Mouse (Mus musculus) cerebellum, adult 2 months (tissue): ENCODE measurements around the gene Zp1. TPM values are rescaled to one million over a fixed set of nuclear protein-coding genes. Genes with fewer than 3 reads are reported as not detected.

Experiments
- DNase-seq, 2 experiments: peaks; one replicate each; pipeline ENCODE4 v3.0.0; 2021
- H3K27ac ChIP-seq: fragments of 200-500 bp; 2 replicates; pipeline ENCODE4 v1.5.1; 2012; ENCODE audit warnings: low read length, control low read depth, inconsistent platforms; ENCODE audit not compliant: insufficient read depth
- H3K27me3 ChIP-seq: fragments of 200-500 bp; 2 replicates; pipeline ENCODE4 v1.6.1; 2012; ENCODE audit warnings: inconsistent platforms, mild to moderate bottlenecking, low read length, moderate library complexity; ENCODE audit not compliant: control insufficient read depth, insufficient read depth
- H3K4me1 ChIP-seq: fragments of 200-500 bp; 2 replicates; pipeline ENCODE4 v1.6.1; 2011; ENCODE audit warnings: low read length; ENCODE audit not compliant: control insufficient read depth, insufficient read depth
- H3K4me3 ChIP-seq: fragments of 200-500 bp; replicated peaks from 2 replicates; pipeline ENCODE3; 2011; ENCODE audit warnings: mild to moderate bottlenecking, low read depth, low read length, control low read depth; ENCODE audit not compliant: insufficient read depth
- CTCF ChIP-seq: fragments of 200-500 bp; IDR thresholded peaks from 2 replicates; pipeline ENCODE4 v1.5.1; 2011; ENCODE audit warnings: low read depth, mild to moderate bottlenecking, control low read depth, low read length, moderate library complexity, borderline replicate concordance; ENCODE audit not compliant: insufficient read depth
- POLR2A ChIP-seq: fragments of 200-500 bp; IDR thresholded peaks from 2 replicates; pipeline ENCODE4 v1.6.1; 2011; ENCODE audit warnings: low read length, control low read depth, borderline replicate concordance; ENCODE audit not compliant: insufficient read depth
- WGBS: fragments of 180-500 bp; shearing (Covaris S2); methylation state at CpG from one replicate; pipeline ENCODE4 v1.1.7; 2018; 5-methylcytosine and 5-hydroxymethylcytosine counted together
- polyA plus RNA-seq: library from polyadenylated mRNA; depleted of rRNA; stranded (reverse); fragments of >200 nt; gene quantifications from 2 replicates; pipeline ENCODE4 v1.2.3, GENCODE M21; 2012

Gene Zp1
- polyA plus RNA-seq, 1 experiment, result not detected

DNA sequence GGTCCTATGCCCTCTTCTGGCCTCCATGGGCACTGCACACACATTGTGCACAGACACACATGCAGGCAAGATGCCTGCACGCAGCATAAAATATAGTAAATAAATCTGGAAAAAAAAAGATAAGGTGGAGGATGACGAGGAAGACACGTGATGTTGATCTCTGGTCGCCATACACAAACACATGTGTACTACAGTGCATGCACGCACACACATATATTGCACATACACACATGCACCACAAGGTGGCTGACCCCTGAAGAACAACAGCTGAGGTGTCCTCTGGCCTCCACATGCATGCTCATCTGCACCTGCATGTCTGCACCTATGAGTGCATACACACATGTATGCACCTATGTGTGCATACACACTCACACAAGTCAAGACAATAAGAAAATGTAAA is 15.6 kb upstream of the Zp1 start:
- no peaks in the 10 kb centered on the region for H3K27me3 ChIP-seq
- no peak overlapping the region for H3K27ac ChIP-seq
- DNase-seq, result no peak
- 0 out of 2 replicates have a peak, but pooled peaks cover 3% of the 10 kb centered on the region for H3K4me1 ChIP-seq
- TF ChIP-seq POLR2A, result no peak
- no peak for TF ChIP-seq CTCF
- 84% methylated on average over 5 of the region's 5 CpGs for WGBS
- no peak overlapping the region for H3K4me3 ChIP-seq

DNA sequence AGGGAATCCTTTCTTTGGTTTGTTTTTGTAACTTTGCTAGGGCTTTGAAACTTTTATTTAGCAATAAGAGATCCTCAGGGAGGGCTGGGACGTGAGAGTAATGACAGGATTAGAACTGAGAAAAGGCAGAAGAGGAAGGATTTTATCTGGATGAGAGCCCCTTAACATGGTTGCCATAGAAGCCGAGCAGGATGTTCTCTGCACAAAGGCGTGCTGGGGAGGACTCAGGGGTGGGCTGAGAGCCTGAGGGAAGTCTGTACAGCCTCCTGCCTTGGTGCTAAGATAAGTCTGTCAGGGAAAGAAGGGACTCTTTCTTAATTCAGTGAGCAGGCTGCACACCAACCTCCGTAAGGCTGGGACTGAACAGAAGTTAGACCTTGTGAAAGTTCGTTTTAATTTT is 14.6 kb upstream of the Zp1 start:
- Histone ChIP-seq H3K27ac (no peak overlapping the region), H3K4me1 (0 out of 2 replicates have a peak, but pooled peaks cover under 1% of the 10 kb centered on the region), H3K27me3 (no peaks in the 10 kb centered on the region), H3K4me3 (no peak overlapping the region)
- 19% methylated on average over 5 of the region's 5 CpGs for WGBS
- TF ChIP-seq POLR2A (no peak), CTCF (no peak)
- no peak for DNase-seq

DNA sequence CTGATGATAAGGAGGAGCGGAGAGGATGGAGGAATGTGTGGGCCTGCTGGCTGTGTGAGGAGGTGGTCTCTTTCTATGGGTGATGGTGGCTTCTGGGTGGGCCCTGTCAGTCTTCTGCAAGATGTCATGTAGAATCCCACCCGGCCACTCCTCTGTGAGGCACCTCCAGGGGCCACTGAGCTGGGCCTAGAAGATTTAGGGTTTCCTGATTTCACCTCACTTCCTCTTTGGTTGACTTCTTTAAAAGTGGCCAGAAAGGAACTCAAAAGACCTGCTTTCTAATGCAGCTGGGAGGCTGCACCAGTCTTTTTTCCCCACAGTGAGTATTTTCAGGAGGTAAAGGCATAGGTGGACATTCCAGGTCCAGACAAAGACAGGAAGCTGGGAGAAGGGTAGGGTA is 10.2 kb upstream of the Zp1 start:
- TF ChIP-seq CTCF, result no peak
- no peak for TF ChIP-seq POLR2A

GRCm38 (mm10) chr19:10926666-10927065 is 6.2 kb upstream of the Zp1 start:
- TF ChIP-seq CTCF (no peak), POLR2A (no peak)
- Histone ChIP-seq H3K4me1 (no peaks in the 10 kb centered on the region), H3K4me3 (no peak overlapping the region), H3K27ac (no peak overlapping the region), H3K27me3 (no peaks in the 10 kb centered on the region)
- DNase-seq, result no peak
- 33% methylated on average over 4 of the region's 4 CpGs for WGBS

More for the DNA sequence above, 10.2 kb upstream of the Zp1 start:
- no peak for DNase-seq
- Histone ChIP-seq H3K4me3 (no peak overlapping the region), H3K27me3 (no peaks in the 10 kb centered on the region), H3K4me1 (no peaks in the 10 kb centered on the region), H3K27ac (no peak overlapping the region)
- 77% methylated on average over 2 of the region's 2 CpGs for WGBS

DNA sequence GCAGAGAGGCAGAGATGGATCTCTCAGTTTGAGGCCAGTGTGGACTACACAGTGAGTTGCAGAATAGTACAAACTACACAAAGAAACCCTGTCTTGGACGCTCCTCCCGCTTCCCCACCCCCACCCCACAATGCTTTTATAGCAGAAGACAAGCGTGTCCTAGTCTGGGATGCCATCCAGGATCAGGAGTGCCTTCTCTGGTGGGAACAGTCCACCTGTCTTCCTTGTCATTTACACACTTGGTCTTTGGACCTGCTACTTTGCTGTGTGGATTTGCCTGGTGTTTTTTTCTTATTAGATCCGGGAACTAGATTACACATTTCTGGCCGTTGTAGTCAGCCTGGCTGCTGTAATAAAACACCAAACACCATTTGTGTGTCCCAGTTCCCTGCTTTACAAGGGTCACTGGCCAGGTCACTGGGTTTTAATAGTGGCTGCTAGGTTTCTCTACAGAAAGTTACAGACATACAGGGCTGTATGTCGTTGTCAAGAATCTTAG is 5.7 kb upstream of the Zp1 start:
- Histone ChIP-seq H3K27ac (no peak overlapping the region), H3K27me3 (no peaks in the 10 kb centered on the region)

DNA sequence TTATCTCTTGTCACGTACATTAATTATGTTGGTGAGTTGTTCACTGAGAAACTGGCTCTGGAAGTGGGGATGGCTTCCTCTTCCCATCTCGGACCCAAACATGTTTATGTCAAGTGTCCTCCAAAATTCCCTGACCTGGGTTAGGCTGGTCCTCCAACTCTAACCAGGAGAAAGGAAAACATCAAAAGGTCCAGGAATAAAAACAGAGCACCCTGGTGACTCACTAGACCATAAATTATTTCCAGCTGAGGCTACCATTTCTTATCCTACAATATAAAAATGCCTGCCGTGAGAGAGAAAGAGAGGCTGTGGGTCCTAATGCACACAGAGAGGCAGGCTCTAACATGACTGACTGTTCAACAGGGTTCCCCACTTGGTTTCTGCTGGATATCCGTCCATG is 3.8 kb upstream of the Zp1 start:
- Histone ChIP-seq H3K27ac (no peak overlapping the region), H3K4me1 (no peaks in the 10 kb centered on the region), H3K27me3 (no peaks in the 10 kb centered on the region), H3K4me3 (no peak overlapping the region)
- TF ChIP-seq CTCF (no peak), POLR2A (no peak)
- 51% methylated on average over 4 of the region's 4 CpGs for WGBS
- no peak for DNase-seq

More for the DNA sequence above, 5.7 kb upstream of the Zp1 start:
- Histone ChIP-seq H3K4me3 (no peak overlapping the region), H3K4me1 (no peaks in the 10 kb centered on the region)
- whole genome bisulfite sequencing, result 11% methylated on average over 6 of the region's 6 CpGs
- TF ChIP-seq POLR2A, result no peak
- no peak for TF ChIP-seq CTCF
- DNase-seq, result no peak

DNA sequence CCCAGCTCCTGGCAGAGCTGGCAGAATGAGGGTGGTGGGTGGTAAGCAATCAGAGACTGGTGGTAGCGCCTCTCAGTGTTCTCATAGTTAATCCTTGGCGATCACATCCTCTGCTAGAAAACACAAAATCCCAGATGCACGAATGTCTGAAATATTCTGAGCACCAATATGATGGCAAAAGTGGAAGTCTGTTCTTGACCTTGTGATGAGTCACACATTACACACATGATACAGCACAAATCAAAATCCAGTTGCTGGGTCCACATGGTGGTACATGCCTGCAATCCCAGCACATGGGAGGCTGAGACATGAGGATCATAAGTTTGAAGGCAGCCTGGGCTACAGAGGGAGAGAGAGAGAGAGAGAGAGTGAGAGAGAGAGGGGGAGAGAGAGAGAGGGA is 626 bp upstream of the Zp1 start:
- DNase-seq, result no peak
- TF ChIP-seq POLR2A, result no peak
- TF ChIP-seq CTCF, result no peak

GRCm38 (mm10) chr19:10918321-10918991 is 2.0 kb downstream of the Zp1 start:
- Histone ChIP-seq H3K27me3 (no peaks in the 10 kb centered on the region), H3K4me1 (peaks cover 9% of the 10 kb centered on the region), H3K27ac (no peak overlapping the region), H3K4me3 (no peak overlapping the region)
- no peak for TF ChIP-seq CTCF
- TF ChIP-seq POLR2A, result no peak
- 56% methylated on average over 10 of the region's 10 CpGs for WGBS
- DNase-seq, result peak in 1 of 2 experiments; percentile 31

More for the DNA sequence above, 626 bp upstream of the Zp1 start:
- Histone ChIP-seq H3K27me3 (no peaks in the 10 kb centered on the region), H3K27ac (no peak overlapping the region), H3K4me3 (no peak overlapping the region), H3K4me1 (peaks cover 9% of the 10 kb centered on the region)
- 88% methylated on average over 3 of the region's 3 CpGs for WGBS
